Mouse (Mus musculus): Measurements from ENCODE around the gene Enox1.

DNA sequence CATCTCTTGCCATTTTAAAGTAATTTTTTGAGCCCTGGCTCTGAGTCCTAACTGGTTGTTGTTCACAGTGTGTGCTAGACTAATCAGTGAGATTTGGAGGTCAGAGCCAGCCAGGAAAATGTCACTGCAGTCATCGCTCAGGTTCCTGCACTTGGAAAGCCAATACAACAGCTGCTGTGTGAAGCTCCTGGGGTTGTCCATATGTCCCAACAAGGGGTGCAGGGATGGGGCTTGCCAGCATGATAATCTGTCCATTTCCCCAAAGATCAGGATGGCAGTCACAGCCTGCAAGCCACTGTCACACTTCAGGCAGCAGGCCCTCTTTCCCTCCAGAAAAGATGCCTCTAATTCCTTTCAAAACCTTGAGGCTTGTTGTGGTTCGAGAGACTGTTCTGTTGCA is 483.0 kb downstream of the Enox1 start:
- TF ChIP-seq CTCF (IDR thresholded peaks at IDR 0.05; ENCODE audit: insufficient read depth, low read length) (no peak), POLR2A (IDR thresholded peaks at IDR 0.05; ENCODE audit: borderline replicate concordance, extremely low read depth, low read depth, low read length) (no peak)
